Mouse (Mus musculus) MEL (cell line): ENCODE results near the gene Gdap1l1. TPM values are rescaled to one million over a fixed set of nuclear protein-coding genes. Genes with fewer than 3 reads are reported as not detected.

Source experiments
- DNase-seq: peaks from one replicate; pipeline ENCODE4 v3.0.0; 2011; ENCODE audit warnings: low read depth, low spot score
- H3K27ac ChIP-seq: 2 replicates; pipeline ENCODE4 v1.5.1; 2012; ENCODE audit warnings: low read depth, mild to moderate bottlenecking, control low read depth, low read length, moderate library complexity; ENCODE audit not compliant: control insufficient read depth
- H3K27me3 ChIP-seq, 2 experiments: fragments of 150-350 bp in 1 of 2; sonication (generic) in 1 of 2; 2 replicates each; pipeline ENCODE4 v1.6.1; 2012; ENCODE audit warnings: low read length in 2 of 2, mild to moderate bottlenecking in 2 of 2, improper control_type of control experiment in 1 of 2, moderate library complexity in 1 of 2; ENCODE audit not compliant: insufficient read depth in 2 of 2, control insufficient read depth in 1 of 2
- H3K36me3 ChIP-seq, 2 experiments: 2 replicates each; pipeline ENCODE4 v1.6.1; 2012 to 2014; ENCODE audit warnings: low read length in 2 of 2, improper control_type of control experiment in 1 of 2, inconsistent platforms in 1 of 2, mild to moderate bottlenecking in 1 of 2; ENCODE audit not compliant: insufficient read depth in 2 of 2, control insufficient read depth in 1 of 2
- H3K4me1 ChIP-seq, 2 experiments: fragments of 150-350 bp in 1 of 2; sonication (generic) in 1 of 2; 2 replicates each; pipeline ENCODE4 v1.6.1; 2012; ENCODE audit warnings: low read length in 2 of 2, improper control_type of control experiment in 1 of 2, mild to moderate bottlenecking in 1 of 2; ENCODE audit not compliant: insufficient read depth in 2 of 2, control insufficient read depth in 1 of 2
- H3K4me3 ChIP-seq, 2 experiments: fragments of 150-350 bp in 1 of 2; sonication (generic) in 1 of 2; 2 replicates each; pipeline ENCODE4 v1.5.1; 2012; ENCODE audit warnings: low read depth in 2 of 2, low read length in 2 of 2, mild to moderate bottlenecking in 2 of 2, moderate library complexity in 2 of 2, control low read depth in 1 of 2, improper control_type of control experiment in 1 of 2; ENCODE audit not compliant: control insufficient read depth in 1 of 2, insufficient read depth in 1 of 2
- H3K79me2 ChIP-seq: 2 replicates; pipeline ENCODE4 v1.6.1; 2012; ENCODE audit warnings: mild to moderate bottlenecking, low read length, moderate library complexity; ENCODE audit not compliant: control insufficient read depth, poor library complexity, insufficient read depth
- H3K9ac ChIP-seq: 2 replicates; pipeline ENCODE4 v1.6.1; 2012; ENCODE audit warnings: low read depth, mild to moderate bottlenecking, control low read depth, low read length, moderate library complexity; ENCODE audit not compliant: control insufficient read depth, poor library complexity, severe bottlenecking
- H3K9me3 ChIP-seq: fragments of 150-350 bp; sonication (generic); replicated peaks from 2 replicates; pipeline ENCODE4 v1.6.1; 2012; ENCODE audit warnings: mild to moderate bottlenecking, low read length, improper control_type of control experiment, moderate library complexity; ENCODE audit not compliant: insufficient read depth
- CHD1 ChIP-seq: IDR thresholded peaks from 2 replicates; pipeline ENCODE4 v1.6.1; 2012; ENCODE audit warnings: low read depth, mild to moderate bottlenecking, inconsistent platforms, low read length, improper control_type of control experiment
- CHD2 ChIP-seq: IDR thresholded peaks from 2 replicates; pipeline ENCODE4 v1.6.1; 2011; ENCODE audit warnings: low read length, improper control_type of control experiment
- E2F4 ChIP-seq: IDR thresholded peaks from 2 replicates; pipeline ENCODE4 v1.6.1; 2011; ENCODE audit warnings: low read depth, low read length, improper control_type of control experiment, borderline replicate concordance
- ELF1 ChIP-seq: IDR thresholded peaks from 2 replicates; pipeline ENCODE4 v1.6.1; 2014; ENCODE audit warnings: low read depth, mild to moderate bottlenecking, inconsistent platforms, low read length, improper control_type of control experiment, moderate library complexity
- EP300 ChIP-seq, 2 experiments: IDR thresholded peaks; 2 replicates each; pipeline ENCODE4 v1.6.1; 2011; ENCODE audit warnings: improper control_type of control experiment in 2 of 2, low read length in 2 of 2, low read depth in 1 of 2, mild to moderate bottlenecking in 1 of 2
- GABPA ChIP-seq: IDR thresholded peaks from 2 replicates; pipeline ENCODE4 v1.6.1; 2012; ENCODE audit warnings: low read depth, mild to moderate bottlenecking, inconsistent platforms, low read length, improper control_type of control experiment, moderate library complexity
- GATA1 ChIP-seq: IDR thresholded peaks from 2 replicates; pipeline ENCODE4 v1.6.1; 2011; ENCODE audit warnings: low read depth, low read length, improper control_type of control experiment
- HCFC1 ChIP-seq: IDR thresholded peaks from 2 replicates; pipeline ENCODE4 v1.6.1; 2012; ENCODE audit warnings: low read depth, mild to moderate bottlenecking, inconsistent platforms, low read length, improper control_type of control experiment, moderate library complexity
- KAT2A ChIP-seq: conservative IDR thresholded peaks from 2 replicates; pipeline ENCODE4 v1.6.1; 2012; ENCODE audit warnings: low read depth, low read length, improper control_type of control experiment, inconsistent platforms
- MEF2A ChIP-seq: IDR thresholded peaks from 2 replicates; pipeline ENCODE4 v1.6.1; 2014; ENCODE audit warnings: low read depth, mild to moderate bottlenecking, inconsistent platforms, low read length, improper control_type of control experiment; ENCODE audit not compliant: poor library complexity, insufficient replicate concordance, severe bottlenecking; ENCODE audit errors: extremely low read depth
- MXI1 ChIP-seq: IDR thresholded peaks from 2 replicates; pipeline ENCODE4 v1.6.1; 2011; ENCODE audit warnings: mild to moderate bottlenecking, low read depth, low read length, improper control_type of control experiment
- MYB ChIP-seq: IDR thresholded peaks from 2 replicates; pipeline ENCODE4 v1.6.1; 2011; ENCODE audit warnings: mild to moderate bottlenecking, low read depth, low read length, improper control_type of control experiment
- MYC ChIP-seq: IDR thresholded peaks from 2 replicates; pipeline ENCODE4 v1.6.1; 2011; ENCODE audit warnings: low read depth, mild to moderate bottlenecking, low read length, improper control_type of control experiment, moderate library complexity
- NELFE ChIP-seq: IDR thresholded peaks from 2 replicates; pipeline ENCODE4 v1.6.1; 2011; ENCODE audit warnings: low read depth, low read length, improper control_type of control experiment
- NRF1 ChIP-seq: IDR thresholded peaks from 2 replicates; pipeline ENCODE4 v1.6.1; 2014; ENCODE audit warnings: low read depth, mild to moderate bottlenecking, inconsistent platforms, low read length, improper control_type of control experiment, moderate library complexity; ENCODE audit not compliant: poor library complexity, insufficient read depth, severe bottlenecking
- POLR2AphosphoS2 ChIP-seq: IDR thresholded peaks from 2 replicates; pipeline ENCODE4 v1.6.1; 2011; ENCODE audit warnings: low read length, improper control_type of control experiment
- RAD21 ChIP-seq: IDR thresholded peaks from 2 replicates; pipeline ENCODE4 v1.6.1; 2011; ENCODE audit warnings: mild to moderate bottlenecking, low read depth, low read length, improper control_type of control experiment
- SIN3A ChIP-seq: IDR thresholded peaks from 2 replicates; pipeline ENCODE4 v1.6.1; 2012; ENCODE audit warnings: low read length, improper control_type of control experiment, inconsistent platforms
- TBP ChIP-seq: IDR thresholded peaks from 2 replicates; pipeline ENCODE4 v1.8.0; 2011; ENCODE audit warnings: low read depth, low read length, improper control_type of control experiment
- UBTF ChIP-seq: IDR thresholded peaks from 2 replicates; pipeline ENCODE4 v1.6.1; 2012; ENCODE audit warnings: low read depth, mild to moderate bottlenecking, inconsistent platforms, low read length, improper control_type of control experiment, moderate library complexity, borderline replicate concordance; ENCODE audit not compliant: insufficient read depth
- USF1 ChIP-seq: IDR thresholded peaks from 2 replicates; pipeline ENCODE4 v1.6.1; 2014; ENCODE audit warnings: low read depth, mild to moderate bottlenecking, inconsistent platforms, low read length, improper control_type of control experiment, moderate library complexity
- ZC3H11A ChIP-seq: IDR thresholded peaks from 2 replicates; pipeline ENCODE4 v1.6.1; 2012; ENCODE audit warnings: low read depth, mild to moderate bottlenecking, inconsistent platforms, low read length, improper control_type of control experiment
- ZMIZ1 ChIP-seq: IDR thresholded peaks from 2 replicates; pipeline ENCODE4 v1.6.1; 2012; ENCODE audit warnings: low read depth, mild to moderate bottlenecking, inconsistent platforms, low read length, improper control_type of control experiment, moderate library complexity
- ZNF384 ChIP-seq: IDR thresholded peaks from 2 replicates; pipeline ENCODE4 v1.6.1; 2012; ENCODE audit warnings: low read depth, mild to moderate bottlenecking, inconsistent platforms, low read length, improper control_type of control experiment
- polyA plus RNA-seq, 2 experiments: library from polyadenylated mRNA; stranded (reverse) in 1 of 2; unstranded in 1 of 2; fragments of >175 nt in 1 of 2; fragments of >200 nt in 1 of 2; gene quantifications; 2 replicates each; pipeline versions ENCODE4 v1.2.1 to v1.2.4; 2012; ENCODE audit warnings: low replicate concordance in 2 of 2, low read depth in 1 of 2; ENCODE audit not compliant: insufficient read length in 2 of 2, insufficient read depth in 1 of 2, missing spikeins in 1 of 2
- total RNA-seq: library from RNA; depleted of rRNA; stranded (reverse); fragments of 300-350 nt; gene quantifications from 2 replicates; pipeline ENCODE4 v1.2.3, GENCODE M21; 2012

Gdap1l1 gene
- total and polyA plus RNA-seq, 3 experiments, result not detected

DNA sequence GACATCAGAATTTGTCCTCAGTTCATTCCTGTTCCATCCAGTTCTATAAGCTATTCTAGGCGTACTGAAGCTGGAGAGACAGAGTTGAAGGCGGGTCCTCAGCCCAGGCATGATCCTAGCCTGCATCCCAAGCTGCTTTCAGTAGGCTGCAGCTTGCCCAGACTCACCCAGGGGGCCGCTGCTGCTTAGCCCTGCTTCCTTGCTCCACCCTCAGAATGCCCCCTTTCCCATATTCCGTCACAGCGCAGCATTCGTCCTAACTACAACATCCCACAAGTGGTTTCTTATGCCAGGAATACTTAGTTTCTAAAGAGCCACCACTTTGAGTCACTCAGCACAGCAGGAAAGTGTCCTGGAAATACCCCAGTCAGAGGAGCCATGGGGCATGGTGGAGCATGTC lies 43.3 kb upstream of the Gdap1l1 start:
- Histone ChIP-seq H3K27ac (no peak overlapping the region), H3K4me3 (no peak overlapping the region), H3K4me1 (no peaks in the 10 kb centered on the region), H3K79me2 (no peaks in the 10 kb centered on the region), H3K27me3 (no peaks in the 10 kb centered on the region), H3K36me3 (no peaks in the 10 kb centered on the region), H3K9ac (no peak overlapping the region), H3K9me3 (no peaks in the 10 kb centered on the region)
- no peak for DNase-seq
- TF ChIP-seq GATA1, result no peak
- TF ChIP-seq CHD2, result no peak
- no peak for TF ChIP-seq MXI1
- TF ChIP-seq USF1, result no peak
- TF ChIP-seq ZMIZ1, result no peak
- no peak for TF ChIP-seq E2F4
- TF ChIP-seq UBTF, result no peak
- TF ChIP-seq ZNF384, result no peak
- TF ChIP-seq MYB, result no peak
- no peak for TF ChIP-seq MEF2A
- TF ChIP-seq POLR2AphosphoS2, result no peak
- TF ChIP-seq KAT2A, result no peak
- TF ChIP-seq HCFC1, result no peak

DNA sequence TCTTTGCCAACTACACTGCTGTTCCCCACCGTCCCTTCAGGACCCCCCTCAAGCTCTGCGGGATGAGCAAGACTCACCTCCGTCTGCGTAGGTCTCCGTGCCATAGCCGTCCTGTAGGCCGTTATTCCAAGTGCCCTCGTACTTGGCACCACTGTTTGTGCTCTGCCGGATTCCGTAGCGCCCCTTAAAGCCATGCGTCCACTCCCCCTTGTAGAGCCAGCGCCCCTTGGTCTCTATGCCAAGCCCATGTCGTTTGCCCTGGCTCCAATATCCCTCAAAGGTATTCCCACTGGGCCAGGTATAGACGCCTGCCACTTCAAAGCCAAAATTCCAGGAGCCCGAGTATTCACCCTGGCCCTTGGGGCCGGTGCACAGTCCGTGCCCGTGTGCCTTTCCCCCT lies 41.2 kb upstream of the Gdap1l1 start:
- no peaks in the 10 kb centered on the region for H3K36me3 ChIP-seq
- TF ChIP-seq KAT2A (no peak), NRF1 (no peak), UBTF (no peak), CHD2 (no peak), SIN3A (no peak), E2F4 (no peak), ZC3H11A (no peak), ELF1 (no peak), RAD21 (no peak), GABPA (no peak), MEF2A (no peak), EP300 (IDR thresholded peaks at IDR 0.05; ENCODE audit: low read depth in 1 of 2, low read length in 2 of 2) (no peak), MYC (no peak), NELFE (no peak), GATA1 (no peak), CHD1 (no peak), TBP (no peak)
- DNase-seq, result no peak
- H3K4me1 ChIP-seq, result no peaks in the 10 kb centered on the region
- H3K27ac ChIP-seq, result no peak overlapping the region
- H3K79me2 ChIP-seq, result no peaks in the 10 kb centered on the region
- H3K9me3 ChIP-seq, result no peaks in the 10 kb centered on the region
- no peak overlapping the region for H3K4me3 ChIP-seq
- no peak overlapping the region for H3K9ac ChIP-seq
- H3K27me3 ChIP-seq, result no peaks in the 10 kb centered on the region
